Mouse (Mus musculus) lung, postnatal 14 days (tissue): ENCODE measurements around the gene Olfr724.
"Not testable (repeated sequence)": the region's sequence is repeated elsewhere in the genome, so short reads cannot be mapped to it uniquely, and the experiment has no call there.

Source experiments
- DNase-seq: peaks from one replicate; pipeline ENCODE4 v3.0.0; 2021

The Olfr724 gene

DNA sequence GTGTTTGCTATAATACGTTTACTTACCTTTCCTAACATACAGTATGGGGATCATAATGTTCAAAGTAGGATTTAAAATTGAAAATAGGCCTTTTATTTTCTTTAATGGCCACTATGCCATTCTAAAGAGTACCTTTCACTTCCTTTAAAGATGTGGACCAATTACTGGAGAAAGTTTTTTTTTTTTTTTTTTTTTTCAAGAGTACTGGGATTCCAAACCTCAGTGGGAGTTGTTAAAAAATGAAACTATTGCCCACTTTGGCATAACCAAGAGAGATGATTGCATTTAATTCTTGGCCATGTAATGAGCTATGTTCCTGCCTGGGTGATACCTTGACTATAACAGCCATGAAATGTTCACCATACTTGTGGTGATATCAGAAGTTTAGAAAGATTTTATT lies at the start of gene Olfr724:
Gene Olfr724, minus strand, starts transcription at position 101 of the 400 bp plus-strand sequence.
- not testable (repeated sequence) for DNase-seq

DNA sequence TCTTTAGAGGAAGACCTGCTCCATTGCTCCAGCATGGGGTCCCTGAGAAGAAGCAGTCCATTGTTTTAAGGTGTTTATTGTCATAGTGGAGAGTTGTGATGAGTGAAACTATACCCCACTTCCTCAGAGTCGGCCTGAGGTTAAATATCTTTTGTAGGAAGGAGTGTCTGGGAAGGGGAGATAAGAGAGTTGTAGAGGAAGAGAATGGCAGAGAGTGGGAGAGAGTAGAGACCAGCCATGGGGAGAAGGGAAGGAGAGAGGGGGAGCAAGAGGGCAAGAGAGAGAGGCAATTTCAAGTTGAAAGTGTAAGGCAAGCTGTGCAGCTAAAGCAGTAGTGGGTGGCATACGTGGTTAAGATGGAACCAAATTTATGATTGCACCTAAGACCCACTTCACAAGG lies 7.2 kb downstream of the Olfr724 start:
- DNase-seq, result no peak

DNA sequence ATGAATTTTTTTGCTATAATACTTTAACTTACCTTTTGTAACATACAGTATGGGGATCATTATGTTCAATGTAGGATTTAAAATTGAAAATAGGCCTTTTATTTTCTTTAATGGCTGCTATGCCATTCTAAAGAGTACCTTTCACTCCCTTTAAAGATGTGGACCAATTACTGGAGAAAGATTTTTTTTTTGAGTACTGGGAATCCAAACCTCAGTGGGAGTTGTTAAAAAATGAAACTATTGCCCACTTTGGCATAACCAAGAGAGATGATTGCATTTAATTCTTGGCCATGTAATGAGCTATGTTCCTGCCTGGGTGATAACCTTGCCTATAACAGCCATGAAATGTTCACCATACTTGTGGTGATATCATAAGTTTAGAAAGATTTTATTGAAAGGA lies 31.4 kb downstream of the Olfr724 start, which contains the start of gene Olfr723:
Gene Olfr723, minus strand, starts transcription at position 101 of the 400 bp plus-strand sequence.
- not testable (repeated sequence) for DNase-seq
